Mouse (Mus musculus): ENCODE results near the gene Sirt3.

The Sirt3 gene

DNA sequence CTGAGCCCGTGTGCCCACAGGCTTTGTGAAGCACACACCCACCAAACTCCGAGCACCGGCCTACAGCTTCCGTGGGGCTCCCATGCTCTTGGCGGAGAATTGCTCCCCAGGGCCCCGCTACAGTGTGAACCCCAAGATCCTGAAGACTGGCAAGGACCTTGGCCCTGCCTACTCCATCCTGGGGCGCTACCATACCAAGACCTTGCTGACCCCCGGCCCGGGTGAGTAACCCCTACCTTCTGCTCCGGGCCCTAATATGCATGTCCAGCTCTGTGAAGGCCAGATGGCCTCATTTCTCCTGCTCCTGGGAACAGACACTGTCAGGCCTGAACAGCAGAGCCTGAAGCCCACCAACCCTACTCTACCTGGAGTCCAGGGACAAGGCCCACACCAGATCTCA lies 33.5 kb downstream of the Sirt3 start:
- no peak for DNase-seq (ENCODE audit: low spot score in 2 of 2)

GRCm38 (mm10) chr7:140847755-140848580 lies 34.1 kb downstream of the Sirt3 start, which contains the start of gene Odf3:
Gene Odf3 (plus strand): TSS chr7:140847805.
- no peak for DNase-seq (ENCODE audit: low spot score in 2 of 2)

DNA sequence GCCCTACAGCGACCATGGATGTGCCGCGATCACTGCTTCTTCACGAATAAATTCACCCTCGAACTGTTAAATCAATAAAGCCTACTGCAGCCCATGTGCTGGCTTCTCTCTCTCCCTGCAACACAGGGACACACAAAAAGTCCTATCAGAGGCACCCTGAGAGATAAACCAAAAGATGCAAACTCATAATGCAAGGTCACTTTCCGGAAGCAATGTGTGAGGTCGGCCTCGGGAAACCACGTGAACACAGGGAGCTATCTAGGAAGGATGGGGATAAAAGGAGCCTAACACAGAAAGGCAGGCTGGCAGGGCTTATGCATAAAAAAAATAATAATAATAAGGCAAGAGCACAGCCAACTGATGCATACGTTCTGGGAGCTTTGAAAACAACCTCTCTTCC lies 35.4 kb downstream of the Sirt3 start:
- DNase-seq (ENCODE audit: low spot score in 2 of 2) = no peak

DNA sequence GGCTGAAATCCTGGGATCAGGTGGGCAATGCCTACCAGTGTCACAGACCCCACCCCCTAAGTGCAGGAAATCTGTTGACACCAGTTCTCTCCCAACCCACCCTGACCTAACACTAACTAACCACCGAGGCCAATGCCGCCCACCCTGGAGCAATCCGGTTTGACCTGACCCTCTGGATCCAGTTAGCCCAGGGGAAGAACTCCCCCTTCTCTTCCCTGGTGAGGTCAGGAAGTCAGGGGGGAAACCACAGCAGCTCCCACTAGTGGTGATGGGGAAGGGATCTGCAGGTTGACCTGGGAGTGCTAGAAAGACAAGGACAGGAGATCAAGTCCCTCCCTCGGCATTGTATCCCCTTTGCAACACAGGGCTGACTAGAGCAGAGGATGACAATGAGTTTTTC lies 36.4 kb downstream of the Sirt3 start:
- DNase-seq (ENCODE audit: low spot score in 2 of 2) = no peak

- DNase-seq (ENCODE audit: low spot score in 2 of 2) = peak; percentile 86 to 97
These were observed 37.0 kb downstream of the Sirt3 start, which contains the start of gene Scgb1c1 for GRCm38 (mm10) chr7:140844905-140845665. Gene Scgb1c1 (plus strand): TSS chr7:140845547.

GRCm38 (mm10) chr7:140843806-140844205 lies 38.3 kb downstream of the Sirt3 start:
- DNase-seq (ENCODE audit: low spot score in 2 of 2) = no peak

DNA sequence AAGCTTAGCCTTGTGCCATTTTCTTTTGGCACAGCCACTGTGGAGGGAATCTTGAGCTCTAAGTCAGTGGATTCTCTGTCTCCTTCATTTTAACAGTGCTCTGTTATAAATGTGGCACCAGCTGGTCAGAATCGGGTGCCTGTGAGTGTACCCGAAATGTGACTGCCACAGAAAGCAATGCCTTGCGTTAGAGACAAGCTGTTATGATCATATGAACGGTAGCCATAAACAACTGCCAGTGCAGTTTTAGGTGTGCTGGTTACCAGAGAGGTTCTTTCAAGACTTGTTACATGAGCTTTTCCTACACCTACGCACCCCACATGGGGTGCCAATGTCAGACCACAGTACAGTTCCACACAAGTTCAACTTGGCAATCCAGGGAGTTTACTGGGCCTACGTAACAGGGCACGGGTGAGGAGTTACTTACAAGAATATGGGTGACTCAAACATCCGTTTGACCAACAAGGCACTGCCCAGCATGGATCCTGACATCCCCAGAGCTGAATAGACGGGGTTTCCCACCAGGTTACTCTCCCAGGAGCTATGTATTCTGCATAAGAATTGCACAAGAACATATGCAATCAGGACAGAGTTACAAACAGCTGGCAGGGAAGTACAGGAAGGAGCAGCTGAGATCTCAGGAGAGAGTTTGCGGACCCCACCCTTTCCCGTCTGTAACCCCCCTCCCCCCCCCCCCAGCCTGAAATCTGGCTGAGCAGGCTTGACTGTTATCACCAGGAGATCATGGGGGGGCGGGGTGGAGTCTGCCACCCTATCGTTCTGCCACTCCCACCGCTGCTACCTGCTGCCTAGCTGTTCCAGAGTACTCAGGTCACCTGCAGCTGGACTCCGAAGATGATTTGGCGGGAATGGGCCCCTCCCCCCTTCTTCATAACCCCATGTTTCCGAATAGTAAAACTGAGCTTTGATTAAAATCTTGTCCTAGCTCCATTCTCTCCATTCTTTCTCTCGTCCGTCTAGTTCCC lies 41.1 kb downstream of the Sirt3 start:
- no peak for DNase-seq (ENCODE audit: low spot score in 2 of 2)

DNA sequence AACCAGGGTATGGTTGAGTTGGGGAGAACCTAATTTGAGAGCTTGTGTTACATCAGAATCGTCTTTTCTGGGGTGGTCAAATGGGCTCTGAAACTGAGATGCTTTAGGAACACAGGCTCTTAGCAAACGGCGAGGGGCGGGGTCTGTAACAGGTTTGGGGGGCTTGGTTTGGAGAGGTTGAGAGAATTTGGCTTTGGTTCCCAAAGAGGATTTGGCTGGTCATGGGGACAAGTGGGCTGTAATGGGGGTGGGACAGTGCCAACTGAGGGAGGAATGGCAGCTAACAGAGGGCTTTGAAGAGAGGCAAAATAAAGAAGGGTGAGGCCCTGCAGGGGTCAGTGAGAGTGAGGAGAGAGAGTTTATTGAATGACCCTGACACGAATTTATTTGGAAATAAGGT lies 42.6 kb downstream of the Sirt3 start:
- no peak for DNase-seq (ENCODE audit: low spot score in 2 of 2)

- peak in 1 of 2 experiments; percentile 40 for DNase-seq (ENCODE audit: low spot score in 2 of 2)
These were observed 45.6 kb downstream of the Sirt3 start for GRCm38 (mm10) chr7:140836243-140837115.

GRCm38 (mm10) chr7:140835758-140836087 lies 46.4 kb downstream of the Sirt3 start:
- no peak for DNase-seq (ENCODE audit: low spot score in 2 of 2)

- DNase-seq (ENCODE audit: low spot score in 2 of 2) = no peak
These were observed 46.9 kb downstream of the Sirt3 start, which contains the start of gene Urah for GRCm38 (mm10) chr7:140834968-140835757. Gene Urah (plus strand): TSS chr7:140835018.

DNA sequence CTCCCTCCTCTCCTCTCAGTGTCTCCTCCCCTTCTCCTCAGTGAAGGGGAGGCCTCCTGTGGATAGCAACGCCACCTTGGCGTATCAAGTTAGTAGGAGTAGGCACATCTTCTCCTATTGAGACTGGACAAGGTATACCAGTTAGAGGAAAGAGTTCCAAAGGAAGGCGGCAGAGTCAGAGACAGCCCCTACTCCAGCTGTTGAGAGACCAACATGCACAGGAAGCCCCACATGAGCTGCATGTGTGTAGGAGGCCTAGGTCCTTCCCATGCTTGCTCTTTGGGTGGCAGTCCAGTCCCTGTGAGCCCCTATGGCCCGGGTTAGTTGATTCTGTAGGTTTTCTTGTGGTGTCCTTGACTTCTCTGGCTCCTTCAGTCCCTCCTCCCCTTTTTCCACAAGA lies 48.8 kb downstream of the Sirt3 start:
- DNase-seq (ENCODE audit: low spot score in 2 of 2) = no peak

DNA sequence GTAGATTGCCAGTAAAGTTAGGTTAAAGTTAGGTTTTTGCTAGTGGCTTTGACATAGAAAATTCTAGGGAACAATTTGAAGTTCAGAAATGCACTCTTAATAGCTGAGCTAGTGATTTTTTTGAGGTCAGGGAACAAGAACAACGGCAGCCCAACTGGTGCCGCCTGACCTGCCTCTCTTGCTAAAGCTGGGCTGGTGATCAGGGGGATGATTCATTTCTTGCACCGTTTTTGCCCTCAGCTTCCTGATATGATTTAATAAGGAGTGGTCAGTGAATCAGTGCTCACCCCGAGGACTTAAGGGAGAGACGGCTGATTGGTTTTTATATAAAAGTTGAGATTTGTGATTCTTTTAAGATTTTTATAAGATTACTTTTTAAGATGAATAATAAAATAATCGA lies 50.7 kb downstream of the Sirt3 start:
- no peak for DNase-seq (ENCODE audit: low spot score in 2 of 2)

DNA sequence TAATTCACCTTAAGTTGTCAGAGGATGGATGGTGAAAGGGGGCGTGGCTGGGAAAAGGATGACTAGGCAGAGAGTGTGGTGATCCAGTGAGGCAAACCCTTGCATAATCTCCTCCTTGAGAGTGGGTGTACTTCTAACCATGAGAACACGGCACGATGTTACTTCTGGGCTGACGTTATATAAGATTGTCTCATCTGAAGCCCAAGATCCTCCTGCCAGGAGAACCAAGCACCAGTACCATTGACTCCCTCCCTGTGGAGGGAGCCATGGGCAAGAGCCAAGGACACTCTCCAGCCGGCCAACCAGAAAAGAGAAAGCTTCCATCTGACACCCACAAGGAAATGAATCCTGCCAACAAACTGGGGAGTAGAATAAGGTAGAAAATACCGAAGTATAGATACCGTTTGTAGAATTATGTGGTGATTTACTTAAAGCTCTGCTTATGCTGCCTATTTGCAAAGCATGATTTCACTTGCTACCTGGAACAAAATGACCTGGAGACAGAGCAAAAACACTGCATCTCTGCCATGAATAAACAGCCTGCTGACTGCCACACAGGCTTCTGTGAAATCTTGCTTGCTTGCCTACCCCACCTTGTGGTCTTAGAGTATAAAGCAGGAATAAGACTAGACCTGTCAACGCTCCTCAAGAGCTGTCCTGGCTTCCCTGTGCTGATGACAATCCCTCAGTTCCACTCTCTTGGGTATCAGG lies 53.8 kb downstream of the Sirt3 start:
- peak; percentile 65 to 68 for DNase-seq (ENCODE audit: low spot score in 2 of 2)

- no peak for DNase-seq (ENCODE audit: low spot score in 2 of 2)
These were observed 59.4 kb downstream of the Sirt3 start for GRCm38 (mm10) chr7:140822731-140823130.

DNA sequence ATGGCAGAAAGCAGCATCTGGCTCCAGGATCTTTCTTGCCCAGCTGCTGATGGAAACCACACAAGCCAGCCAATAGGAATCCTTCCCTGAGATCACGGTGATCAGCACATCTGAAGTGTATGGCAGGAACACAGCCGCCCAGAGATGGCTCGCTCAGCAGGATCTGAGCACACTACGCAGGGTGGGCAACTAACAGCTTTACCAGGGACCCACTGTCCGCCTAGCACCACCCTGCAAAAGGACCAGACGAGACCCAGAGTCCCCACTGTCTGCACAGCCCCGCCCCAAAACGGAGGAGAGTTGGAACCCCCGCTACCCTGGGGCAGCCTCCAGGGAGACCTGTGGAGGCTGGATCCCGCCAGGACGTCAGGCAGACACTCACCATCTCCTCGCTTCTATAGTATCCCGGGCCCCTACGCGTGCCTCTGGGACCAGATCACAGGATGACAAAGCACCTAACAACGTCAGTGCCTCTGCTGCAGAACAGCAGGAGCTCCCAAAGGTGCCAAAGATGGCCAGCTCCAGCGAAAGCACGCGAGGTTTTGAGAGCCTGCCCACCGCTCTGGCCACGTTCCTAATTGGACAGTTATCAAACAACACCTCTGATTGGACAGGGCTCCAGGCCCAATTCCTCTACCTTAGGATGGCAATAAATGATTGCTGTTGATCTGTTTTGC lies 60.3 kb downstream of the Sirt3 start, which contains the start of gene Zfp941:
TSS of gene Zfp941 (minus strand) at position 526 of the 677 bp plus-strand sequence.
- peak; percentile 76 to 78 for DNase-seq (ENCODE audit: low spot score in 2 of 2)

- peak in 1 of 2 experiments; percentile 69 for DNase-seq (ENCODE audit: low spot score in 2 of 2)
These were observed 60.8 kb downstream of the Sirt3 start for GRCm38 (mm10) chr7:140821305-140821652.

GRCm38 (mm10) chr7:140820173-140820572 lies 61.9 kb downstream of the Sirt3 start:
- DNase-seq (ENCODE audit: low spot score in 2 of 2) = no peak
